Mouse (Mus musculus): ENCODE results near the gene St7. TPM values are rescaled to one million over a fixed set of nuclear protein-coding genes. Genes with fewer than 3 reads are reported as not detected.

The St7 gene
- polyA plus RNA-seq, 2 experiments, result 7.9 to 8.9 TPM

GRCm38 (mm10) chr6:17905776-17906175 is 213.0 kb downstream of the St7 start:
- DNase-seq (ENCODE audit: low read depth in 3 of 3, low spot score in 3 of 3) (no peak), ATAC-seq (ENCODE audit: insufficient read depth) (no peak)
- WGBS (ENCODE audit: insufficient replicate concordance), result 73% methylated on average over 3 of the region's 3 CpGs
- Histone ChIP-seq H3K27ac (no peak overlapping the region), H3K4me1 (replicated peaks; ENCODE audit: control insufficient read depth in 2 of 2, insufficient read depth in 2 of 2, low read length in 1 of 2) (no peaks in the 10 kb centered on the region), H3K9ac (replicated peaks) (no peak overlapping the region), H3K36me3 (replicated peaks; ENCODE audit: control insufficient read depth, insufficient read depth, low read depth) (no peaks in the 10 kb centered on the region), H3K27me3 (ENCODE audit: control insufficient read depth, insufficient read depth, low read length) (no peaks in the 10 kb centered on the region), H3K4me3 (ENCODE audit: insufficient read depth in 1 of 2, low read depth in 2 of 2, low read length in 2 of 2) (no peak overlapping the region), H3K9me3 (ENCODE audit: control insufficient read depth, low read length) (no peaks in the 10 kb centered on the region), H3K4me2 (ENCODE audit: low read depth) (no peak overlapping the region)
- TF ChIP-seq CTCF (IDR thresholded peaks at IDR 0.05; ENCODE audit: low read depth) (no peak), EP300 (IDR thresholded peaks at IDR 0.05; ENCODE audit: low read depth) (no peak)

- DNase-seq (ENCODE audit: low read depth in 3 of 3, low spot score in 3 of 3), result no peak
- Histone ChIP-seq H3K4me1 (replicated peaks; ENCODE audit: control insufficient read depth in 2 of 2, insufficient read depth in 2 of 2, low read length in 1 of 2) (no peaks in the 10 kb centered on the region), H3K9me3 (ENCODE audit: control insufficient read depth, low read length) (no peaks in the 10 kb centered on the region), H3K9ac (replicated peaks) (no peak overlapping the region), H3K4me3 (ENCODE audit: insufficient read depth in 1 of 2, low read depth in 2 of 2, low read length in 2 of 2) (no peak overlapping the region), H3K36me3 (replicated peaks; ENCODE audit: control insufficient read depth, insufficient read depth, low read depth) (no peaks in the 10 kb centered on the region), H3K4me2 (ENCODE audit: low read depth) (no peak overlapping the region), H3K27me3 (ENCODE audit: control insufficient read depth, insufficient read depth, low read length) (no peaks in the 10 kb centered on the region), H3K27ac (no peak overlapping the region)
- no peak for TF ChIP-seq CTCF (IDR thresholded peaks at IDR 0.05; ENCODE audit: low read depth)
- TF ChIP-seq EP300 (IDR thresholded peaks at IDR 0.05; ENCODE audit: low read depth), result no peak
- ATAC-seq (ENCODE audit: insufficient read depth), result no peak
- WGBS (ENCODE audit: insufficient replicate concordance), result 59% methylated on average over 6 of the region's 6 CpGs
Observed at GRCm38 (mm10) chr6:17906289-17906688, 213.6 kb downstream of the St7 start.

GRCm38 (mm10) chr6:17912312-17912711 is 219.6 kb downstream of the St7 start:
- TF ChIP-seq CTCF (IDR thresholded peaks at IDR 0.05; ENCODE audit: low read depth) (no peak), EP300 (IDR thresholded peaks at IDR 0.05; ENCODE audit: low read depth) (no peak)
- no peaks in the 10 kb centered on the region for H3K27me3 ChIP-seq (ENCODE audit: control insufficient read depth, insufficient read depth, low read length)
- no peaks in the 10 kb centered on the region for H3K4me1 ChIP-seq (replicated peaks; ENCODE audit: control insufficient read depth in 2 of 2, insufficient read depth in 2 of 2, low read length in 1 of 2)
- H3K27ac ChIP-seq, result no peak overlapping the region
- DNase-seq (ENCODE audit: low read depth in 3 of 3, low spot score in 3 of 3) (no peak), ATAC-seq (ENCODE audit: insufficient read depth) (no peak)
- no peak overlapping the region for H3K9ac ChIP-seq (replicated peaks)
- H3K4me2 ChIP-seq (ENCODE audit: low read depth), result no peak overlapping the region
- WGBS (ENCODE audit: insufficient replicate concordance), result 69% methylated on average over 6 of the region's 6 CpGs
- H3K4me3 ChIP-seq (ENCODE audit: insufficient read depth in 1 of 2, low read depth in 2 of 2, low read length in 2 of 2), result no peak overlapping the region
- no peaks in the 10 kb centered on the region for H3K36me3 ChIP-seq (replicated peaks; ENCODE audit: control insufficient read depth, insufficient read depth, low read depth)
- H3K9me3 ChIP-seq (ENCODE audit: control insufficient read depth, low read length), result no peaks in the 10 kb centered on the region

DNA sequence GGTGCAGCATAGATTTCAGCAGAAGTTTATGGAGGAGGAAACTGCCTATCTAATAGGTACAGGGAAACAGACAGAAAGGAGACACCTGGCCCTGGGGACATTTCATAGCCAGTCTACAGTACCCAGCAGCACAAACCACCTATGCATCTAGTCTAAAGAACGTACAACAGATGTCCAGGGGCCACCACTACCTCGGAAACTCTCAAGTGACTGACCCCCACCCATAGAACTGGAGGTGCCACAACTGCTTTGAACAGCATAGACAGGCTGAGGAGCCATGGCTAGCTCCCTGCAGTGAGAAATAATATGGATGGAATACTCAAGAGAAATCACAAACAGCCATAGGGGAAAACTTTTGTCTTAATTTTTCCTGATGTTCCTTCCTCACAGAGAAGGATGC is 220.1 kb downstream of the St7 start:
- H3K4me2 ChIP-seq (ENCODE audit: low read depth), result no peak overlapping the region
- WGBS (ENCODE audit: insufficient replicate concordance), result 72% methylated on average over 2 of the region's 2 CpGs
- TF ChIP-seq CTCF (IDR thresholded peaks at IDR 0.05; ENCODE audit: low read depth) (no peak), EP300 (IDR thresholded peaks at IDR 0.05; ENCODE audit: low read depth) (no peak)
- ATAC-seq (ENCODE audit: insufficient read depth), result no peak
- H3K36me3 ChIP-seq (replicated peaks; ENCODE audit: control insufficient read depth, insufficient read depth, low read depth), result no peaks in the 10 kb centered on the region
- H3K4me3 ChIP-seq (ENCODE audit: insufficient read depth in 1 of 2, low read depth in 2 of 2, low read length in 2 of 2), result no peak overlapping the region
- H3K4me1 ChIP-seq (replicated peaks; ENCODE audit: control insufficient read depth in 2 of 2, insufficient read depth in 2 of 2, low read length in 1 of 2), result no peaks in the 10 kb centered on the region
- no peaks in the 10 kb centered on the region for H3K27me3 ChIP-seq (ENCODE audit: control insufficient read depth, insufficient read depth, low read length)
- H3K27ac ChIP-seq, result no peak overlapping the region
- no peak overlapping the region for H3K9ac ChIP-seq (replicated peaks)
- H3K9me3 ChIP-seq (ENCODE audit: control insufficient read depth, low read length), result no peaks in the 10 kb centered on the region
- DNase-seq (ENCODE audit: low read depth in 3 of 3, low spot score in 3 of 3), result no peak

GRCm38 (mm10) chr6:17913315-17913714 is 220.6 kb downstream of the St7 start:
- Histone ChIP-seq H3K27ac (no peak overlapping the region), H3K27me3 (ENCODE audit: control insufficient read depth, insufficient read depth, low read length) (no peaks in the 10 kb centered on the region), H3K4me3 (ENCODE audit: insufficient read depth in 1 of 2, low read depth in 2 of 2, low read length in 2 of 2) (no peak overlapping the region), H3K4me2 (ENCODE audit: low read depth) (no peak overlapping the region), H3K9ac (replicated peaks) (no peak overlapping the region), H3K36me3 (replicated peaks; ENCODE audit: control insufficient read depth, insufficient read depth, low read depth) (no peaks in the 10 kb centered on the region), H3K4me1 (replicated peaks; ENCODE audit: control insufficient read depth in 2 of 2, insufficient read depth in 2 of 2, low read length in 1 of 2) (no peaks in the 10 kb centered on the region), H3K9me3 (ENCODE audit: control insufficient read depth, low read length) (no peaks in the 10 kb centered on the region)
- ATAC-seq (ENCODE audit: insufficient read depth) (no peak), DNase-seq (ENCODE audit: low read depth in 3 of 3, low spot score in 3 of 3) (no peak)
- 68% methylated on average over 1 of the region's 1 CpGs for WGBS (ENCODE audit: insufficient replicate concordance)
- TF ChIP-seq CTCF (IDR thresholded peaks at IDR 0.05; ENCODE audit: low read depth) (no peak), EP300 (IDR thresholded peaks at IDR 0.05; ENCODE audit: low read depth) (no peak)
